Mouse (Mus musculus) gastrocnemius, postnatal 10 days (tissue): ENCODE results near the gene Megf11. TPM values are rescaled to one million over a fixed set of nuclear protein-coding genes. Genes with fewer than 3 reads are reported as not detected.

Source experiments
- DNase-seq: peaks from one replicate; pipeline ENCODE4 v3.0.0; 2021; ENCODE audit warnings: mixed read lengths
- long read RNA-seq, 2 experiments: library from polyadenylated mRNA; stranded (forward); transcript quantifications; one replicate each; pipeline ENCODE4 v2.0.0; 2021
- total RNA-seq, 2 experiments: library from RNA; stranded (reverse); gene quantifications; 2 replicates each; pipeline ENCODE4 v1.2.3; 2021

The Megf11 gene
- total RNA-seq = 1 to 10 TPM in 1 of 2 experiments, under 1 TPM in 1; 0.38 to 1.5 TPM
- long read RNA-seq, experiment 1 = 0 reads
- long read RNA-seq, experiment 2 = 0 reads

GRCm38 (mm10) chr9:64385511-64386465 lies at the start of gene Megf11:
Gene Megf11 (plus strand): TSS chr9:64385626.
- peak; percentile 24 for DNase-seq

- DNase-seq = no peak
Observed at GRCm38 (mm10) chr9:64335825-64336224, 49.6 kb upstream of the Megf11 start.

- DNase-seq = no peak
Observed at GRCm38 (mm10) chr9:64339361-64339760, 46.1 kb upstream of the Megf11 start.

- peak; percentile 76 for DNase-seq
Observed at GRCm38 (mm10) chr9:64340351-64341253, 44.8 kb upstream of the Megf11 start.

- no peak for DNase-seq
Observed at GRCm38 (mm10) chr9:64341254-64341566, 44.2 kb upstream of the Megf11 start, which contains the start of gene Dis3l. Gene Dis3l (minus strand): TSS chr9:64341288.

GRCm38 (mm10) chr9:64341671-64342070 lies 43.8 kb upstream of the Megf11 start:
- DNase-seq = no peak

GRCm38 (mm10) chr9:64343656-64344055 lies 41.8 kb upstream of the Megf11 start:
- no peak for DNase-seq

GRCm38 (mm10) chr9:64345931-64346330 lies 39.5 kb upstream of the Megf11 start:
- no peak for DNase-seq

GRCm38 (mm10) chr9:64347377-64347776 lies 38.0 kb upstream of the Megf11 start:
- DNase-seq = no peak

- DNase-seq = no peak
Observed at GRCm38 (mm10) chr9:64349490-64349889, 35.9 kb upstream of the Megf11 start.

- no peak for DNase-seq
Observed at GRCm38 (mm10) chr9:64351191-64351590, 34.2 kb upstream of the Megf11 start.

GRCm38 (mm10) chr9:64355627-64356026 lies 29.8 kb upstream of the Megf11 start:
- no peak for DNase-seq

- DNase-seq = no peak
Observed at GRCm38 (mm10) chr9:64361231-64361950, 24.0 kb upstream of the Megf11 start.

GRCm38 (mm10) chr9:64369871-64370270 lies 15.6 kb upstream of the Megf11 start:
- no peak for DNase-seq

GRCm38 (mm10) chr9:64371305-64371819 lies 14.1 kb upstream of the Megf11 start:
- DNase-seq = no peak

GRCm38 (mm10) chr9:64376380-64376779 lies 9.0 kb upstream of the Megf11 start:
- no peak for DNase-seq

- no peak for DNase-seq
Observed at GRCm38 (mm10) chr9:64383021-64383788, 2.2 kb upstream of the Megf11 start.

- DNase-seq = peak; percentile 19
Observed at GRCm38 (mm10) chr9:64386466-64387211, 1.2 kb downstream of the Megf11 start.

- DNase-seq = no peak
Observed at GRCm38 (mm10) chr9:64389576-64390292, 4.3 kb downstream of the Megf11 start.
